Mouse (Mus musculus) bone marrow, adult 2 months (tissue): ENCODE measurements around the gene Itga5. TPM values are rescaled to one million over a fixed set of nuclear protein-coding genes. Genes with fewer than 3 reads are reported as not detected.

ENCODE experiments used
- H3K27ac ChIP-seq: fragments of 200-500 bp; 2 replicates; pipeline ENCODE4 v1.5.1; 2012; ENCODE audit warnings: low read depth, mild to moderate bottlenecking, control low read depth, inconsistent platforms, low read length; ENCODE audit not compliant: control insufficient read depth, poor library complexity, insufficient read depth
- H3K4me1 ChIP-seq: fragments of 200-500 bp; 2 replicates; pipeline ENCODE4 v1.6.1; 2011; ENCODE audit warnings: low read length; ENCODE audit not compliant: control insufficient read depth, insufficient read depth
- H3K4me3 ChIP-seq: fragments of 200-500 bp; replicated peaks from 2 replicates; pipeline ENCODE3; 2011; ENCODE audit warnings: mild to moderate bottlenecking, low read depth, low read length, control low read depth; ENCODE audit not compliant: control insufficient read depth
- CTCF ChIP-seq: fragments of 200-500 bp; IDR thresholded peaks from 2 replicates; pipeline ENCODE4 v1.5.1; 2011; ENCODE audit warnings: low read length, control low read depth; ENCODE audit not compliant: control insufficient read depth, insufficient read depth
- POLR2A ChIP-seq: fragments of 200-500 bp; IDR thresholded peaks from 2 replicates; pipeline ENCODE4 v1.6.1; 2011; ENCODE audit warnings: low read depth, mild to moderate bottlenecking, control low read depth, low read length, borderline replicate concordance; ENCODE audit not compliant: control insufficient read depth
- WGBS: fragments of 180-500 bp; shearing (Covaris S2); methylation state at CpG from one replicate; pipeline ENCODE4 v1.1.7; 2018; 5-methylcytosine and 5-hydroxymethylcytosine counted together
- polyA plus RNA-seq: library from polyadenylated mRNA; stranded (reverse); fragments of >200 nt; gene quantifications from 2 replicates; pipeline ENCODE4 v1.2.4, GENCODE M21; 2011; ENCODE audit warnings: low replicate concordance; ENCODE audit not compliant: missing spikeins, insufficient read depth, insufficient read length

Itga5 gene
- polyA plus RNA-seq, 1 experiment: 23.1 TPM

DNA sequence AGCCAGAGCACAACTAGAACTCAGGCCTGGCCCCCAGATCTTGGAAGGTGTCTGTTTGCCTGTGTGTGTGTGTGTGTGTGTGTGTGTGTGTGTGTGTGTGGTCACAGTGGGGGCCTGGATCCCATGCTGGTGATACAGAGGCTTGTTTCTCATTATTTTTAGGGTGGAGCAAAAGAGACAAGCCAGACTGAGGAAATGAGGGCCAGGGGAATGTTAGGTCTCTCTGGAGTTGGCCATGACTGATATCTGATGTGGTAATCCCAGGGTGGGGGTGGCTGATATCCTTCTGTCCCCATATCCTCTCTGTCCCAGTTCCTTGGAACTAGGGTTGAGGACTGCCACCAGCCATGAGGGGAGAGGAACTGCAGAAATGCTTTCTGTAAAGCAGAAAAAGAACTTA, 49.4 kb downstream of the Itga5 start:
- H3K4me1 ChIP-seq: no peaks in the 10 kb centered on the region; the same call in 1 of the 2 replicates
- no peak overlapping the region for H3K4me3 ChIP-seq
- H3K27ac ChIP-seq: no peak overlapping the region
- TF ChIP-seq CTCF: no peak
- no peak for TF ChIP-seq POLR2A

DNA sequence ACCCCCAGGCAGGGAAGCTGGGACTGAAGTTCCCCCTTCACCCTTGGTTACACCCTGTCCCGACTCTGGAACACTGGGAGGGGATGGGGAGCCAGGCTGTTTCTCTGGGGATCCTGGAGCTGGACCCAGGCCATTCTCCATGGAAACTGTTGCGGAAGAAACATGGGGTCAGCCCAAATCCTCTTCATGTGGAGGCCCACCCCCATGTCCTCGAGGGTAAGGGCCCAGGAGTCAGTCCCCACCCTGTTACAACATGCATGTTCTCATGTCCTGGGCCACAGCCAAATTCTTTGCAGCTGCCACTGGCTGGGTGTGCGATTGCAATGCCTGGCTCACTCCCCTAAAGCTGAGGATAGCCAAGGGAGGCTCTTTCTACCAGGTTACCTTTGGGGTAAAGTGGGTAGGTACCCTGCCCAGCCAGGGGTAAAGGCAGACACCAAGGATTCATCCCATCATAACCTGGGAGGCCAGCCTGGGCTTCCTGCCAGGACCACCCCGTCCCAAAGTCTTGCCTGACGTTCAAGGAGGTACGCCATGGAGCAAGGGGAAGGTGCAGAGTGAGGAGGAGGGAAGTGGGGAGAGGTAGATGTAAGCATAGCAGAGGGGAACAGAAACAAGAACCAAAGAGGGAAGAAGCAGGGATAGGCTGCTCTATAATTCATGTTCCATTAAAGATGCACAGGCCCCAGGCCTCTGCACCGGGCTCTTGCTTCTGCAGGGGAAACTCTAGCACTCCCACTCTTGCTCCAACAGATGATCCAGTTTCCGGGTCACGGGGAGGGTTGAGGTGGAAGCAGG, 50.4 kb downstream of the Itga5 start:
- 64% methylated on average over 10 of the region's 10 CpGs for whole genome bisulfite sequencing
- no peak overlapping the region for H3K27ac ChIP-seq
- H3K4me3 ChIP-seq: no peak overlapping the region
- H3K4me1 ChIP-seq: no peaks in the 10 kb centered on the region; the same call in 1 of the 2 replicates
- TF ChIP-seq CTCF: no peak
- TF ChIP-seq POLR2A: no peak

DNA sequence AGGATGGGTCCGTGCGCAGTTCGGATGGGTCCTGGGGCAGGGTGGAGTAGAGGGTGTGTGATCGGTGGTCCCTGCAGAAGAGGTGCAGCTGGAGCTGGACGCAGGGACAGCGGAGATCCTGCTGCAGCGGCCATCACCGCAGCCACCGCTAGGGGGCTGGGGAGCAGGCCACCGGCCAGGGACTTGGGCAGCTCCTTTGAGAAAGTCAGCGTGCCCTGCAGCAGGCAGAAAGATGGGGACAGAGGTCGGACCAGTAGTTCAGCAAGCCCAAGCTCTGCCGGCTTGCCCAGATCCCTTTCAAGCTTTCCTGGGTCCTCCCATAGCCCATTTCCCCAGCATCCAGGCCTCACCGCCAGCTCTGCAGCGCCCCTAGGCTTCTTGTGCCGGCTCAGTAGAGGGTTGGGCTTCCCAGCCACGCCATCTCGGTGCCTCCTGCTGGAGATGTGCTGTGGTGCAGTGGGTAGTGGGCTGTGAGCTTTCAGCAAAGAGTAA, 51.5 kb downstream of the Itga5 start:
- Histone ChIP-seq H3K4me3 (no peak overlapping the region), H3K27ac (no peak overlapping the region), H3K4me1 (no peaks in the 10 kb centered on the region; the same call in 1 of the 2 replicates)
- WGBS: 64% methylated on average over 18 of the region's 18 CpGs
- peak; percentile 64; the same call in 1 of the 2 replicates for TF ChIP-seq CTCF
- no peak for TF ChIP-seq POLR2A

DNA sequence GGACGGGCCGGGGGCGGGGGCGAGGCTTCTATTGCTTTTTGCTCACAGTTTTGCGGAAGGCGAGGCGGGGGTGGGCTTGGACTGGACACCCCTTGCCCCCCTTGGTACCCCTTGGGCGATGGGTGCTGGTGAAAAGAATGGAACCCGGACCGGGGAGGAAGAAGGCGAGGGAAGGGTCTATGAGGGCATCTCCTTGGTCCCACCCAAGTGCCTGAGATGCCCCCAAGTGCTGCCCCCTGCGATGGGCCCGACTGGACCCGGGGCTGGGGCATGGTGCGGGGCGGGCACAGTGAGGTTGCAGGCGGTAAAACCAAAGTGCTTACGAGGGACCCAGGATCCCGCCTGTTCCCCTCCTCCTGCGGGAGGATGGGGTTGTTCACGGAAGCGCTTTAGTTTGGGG, 52.4 kb downstream of the Itga5 start:
- no peak overlapping the region for H3K27ac ChIP-seq
- H3K4me1 ChIP-seq: peaks cover 3% of the 10 kb centered on the region
- H3K4me3 ChIP-seq: no peak overlapping the region
- no peak for TF ChIP-seq CTCF
- TF ChIP-seq POLR2A: no peak
- 89% methylated on average over 22 of the region's 22 CpGs for WGBS

DNA sequence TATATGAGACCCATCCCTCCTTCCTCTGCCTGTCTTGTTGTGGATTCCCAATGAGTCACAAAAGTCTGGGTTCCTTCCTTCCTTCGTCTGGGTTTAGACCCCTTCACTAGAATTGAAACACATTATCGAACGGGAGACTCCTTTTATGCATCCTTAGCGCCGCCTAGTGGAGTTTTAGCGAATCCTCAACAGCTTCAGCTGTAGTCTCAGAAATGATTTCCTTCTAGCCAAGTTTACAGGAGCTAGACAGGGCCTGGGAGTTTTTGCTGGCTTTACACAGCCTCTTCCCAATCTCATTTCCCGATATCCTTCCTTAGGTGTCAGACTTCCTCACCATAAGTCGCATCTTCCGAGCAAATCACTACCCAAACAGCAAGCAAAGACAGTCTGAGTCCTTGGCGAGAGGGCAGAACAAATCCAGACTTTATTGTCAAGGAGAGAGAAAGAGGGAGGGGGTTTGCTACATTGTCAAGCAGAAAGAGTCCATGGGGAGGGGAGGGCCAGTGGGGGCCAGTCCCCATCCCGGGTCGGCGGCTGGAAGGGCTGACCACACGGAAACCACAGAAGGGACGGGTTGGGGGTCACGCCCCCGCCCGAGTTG, 53.0 kb downstream of the Itga5 start:
- H3K4me3 ChIP-seq: no peak overlapping the region
- H3K27ac ChIP-seq: no peak overlapping the region
- TF ChIP-seq POLR2A (no peak), CTCF (no peak)
- peaks cover 3% of the 10 kb centered on the region for H3K4me1 ChIP-seq
- WGBS: 37% methylated on average over 18 of the region's 18 CpGs

DNA sequence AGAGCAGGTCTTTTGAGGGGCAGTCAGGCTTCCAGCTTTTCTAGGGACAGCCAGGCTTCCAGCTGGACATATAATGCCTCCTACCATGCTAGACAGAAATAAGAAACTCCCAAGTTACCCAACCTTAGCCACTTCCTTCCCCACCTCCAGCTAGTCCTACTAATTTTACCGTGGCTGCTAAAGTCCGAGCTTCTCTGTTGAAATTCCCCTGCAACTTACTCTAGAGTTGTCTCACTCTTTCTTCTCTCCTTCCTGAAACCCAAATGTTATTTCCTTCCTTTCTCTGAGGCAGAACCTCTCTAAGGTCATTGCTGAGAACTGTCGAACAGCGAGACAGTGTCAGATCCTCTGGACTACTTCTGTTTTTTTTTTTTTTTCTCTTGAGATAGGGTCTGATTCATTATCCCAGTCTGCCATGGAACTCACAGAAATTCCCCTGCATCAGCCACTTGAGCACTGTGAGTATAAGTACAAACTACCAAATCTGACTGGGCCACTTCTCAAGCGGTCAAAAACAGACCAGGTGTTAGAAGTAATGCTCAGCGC, 56.1 kb downstream of the Itga5 start, which contains the start of gene Gpr84:
Gene Gpr84, minus strand, starts transcription at position 248 of the 546 bp plus-strand sequence.
- peak within 1 kb of the TSS; percentile 64; the same call in 1 of the 2 replicates for H3K27ac ChIP-seq
- 4% methylated on average over 6 of the region's 6 CpGs for WGBS
- TF ChIP-seq CTCF: no peak
- peaks cover 3% of the 10 kb centered on the region for H3K4me1 ChIP-seq
- H3K4me3 ChIP-seq: peak within 1 kb of the TSS; percentile 71

DNA sequence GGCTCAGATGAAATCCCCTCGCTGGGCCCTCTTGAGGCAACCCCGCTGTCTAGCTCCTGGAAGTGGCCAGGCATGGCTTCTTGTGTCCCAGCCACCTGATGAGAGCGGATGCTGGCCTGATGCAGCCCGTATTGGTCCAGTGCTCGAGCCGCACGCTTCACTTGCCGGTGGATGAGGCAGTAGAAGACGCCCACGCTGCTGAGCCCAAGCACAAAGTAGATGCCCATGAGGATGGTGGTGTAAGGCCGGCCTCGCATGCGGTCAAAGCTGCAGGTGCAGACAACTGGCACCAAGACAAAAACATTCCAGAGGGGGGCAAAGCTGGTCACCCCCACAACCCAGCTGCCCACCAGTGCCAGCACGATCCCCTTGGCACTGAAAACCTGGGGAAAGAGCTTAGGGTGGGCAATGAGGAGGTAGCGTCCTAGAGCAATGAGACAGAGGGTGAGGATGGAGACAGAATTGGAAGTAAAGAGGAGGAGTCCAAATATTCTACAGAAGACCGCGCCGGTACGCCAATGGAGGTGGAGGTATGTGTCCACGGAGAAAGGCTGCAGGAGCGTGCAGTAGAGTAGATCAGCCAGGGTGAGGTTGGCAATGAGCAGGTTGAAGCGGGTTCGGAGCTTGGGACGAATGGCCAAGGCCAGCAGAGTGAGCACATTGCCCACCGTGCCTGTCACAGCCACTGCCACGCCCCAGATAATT, 57.5 kb downstream of the Itga5 start:
- no peak for TF ChIP-seq CTCF
- peak; percentile 24; the same call in 1 of the 2 replicates for TF ChIP-seq POLR2A
- Histone ChIP-seq H3K27ac (peak overlapping the region; percentile 64), H3K4me3 (peak overlapping the region; percentile 71), H3K4me1 (peaks cover 3% of the 10 kb centered on the region)
- 72% methylated on average over 26 of the region's 26 CpGs for WGBS
